Mouse (Mus musculus) thymus, adult 2 months (tissue): ENCODE measurements around the gene Ndfip2.

Experiments
- CTCF ChIP-seq: fragments of 200-500 bp; IDR thresholded peaks from 2 replicates; pipeline ENCODE4 v1.5.1; 2012; ENCODE audit warnings: mild to moderate bottlenecking, control low read depth, low read length, moderate library complexity, borderline replicate concordance; ENCODE audit not compliant: control insufficient read depth, poor library complexity, insufficient read depth; ENCODE audit errors: extremely low read depth
- POLR2A ChIP-seq: fragments of 200-500 bp; IDR thresholded peaks from 2 replicates; pipeline ENCODE4 v1.6.1; 2012; ENCODE audit warnings: mild to moderate bottlenecking, low read length, control low read depth, moderate library complexity; ENCODE audit not compliant: control insufficient read depth, poor library complexity, insufficient read depth; ENCODE audit errors: extremely low read depth

- no peak for TF ChIP-seq POLR2A
- TF ChIP-seq CTCF = no peak
Measured at GRCm38 (mm10) chr14:105251038-105251437, 7.3 kb upstream of the Ndfip2 start.
